ENCODE assay signal across 10 mouse cellular contexts in the genomic region with DNA sequence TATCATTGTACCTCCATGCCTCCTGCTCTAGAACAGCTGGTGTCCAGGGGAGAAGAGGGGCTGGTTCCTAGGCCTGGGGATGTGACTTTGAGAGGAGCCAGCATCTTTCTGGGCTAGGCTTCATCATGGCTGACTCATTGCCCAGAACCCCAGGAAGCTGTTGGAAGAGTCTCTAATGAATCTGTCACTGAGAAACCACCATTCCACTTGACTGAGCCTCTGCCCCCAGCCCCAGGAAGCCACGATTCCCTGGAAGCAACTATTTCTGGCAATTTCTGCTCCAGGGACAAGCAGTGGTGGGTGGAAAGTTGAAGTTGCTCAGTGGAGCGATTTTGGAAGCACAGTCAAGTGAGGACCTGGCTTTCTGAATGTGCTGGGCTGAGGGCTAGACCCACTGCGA.
"Had no signal": no experiment of that assay in that cellular context is flagged by ENCODE, and none has a peak within 500 bp of the region (broad histone marks: within the 10 kb centered on the region; RNA-seq: fewer than 3 reads in every experiment).

No protein-coding gene starts in this region.

- H3K27me3 ChIP-seq: limb, embryonic 13.5 days; midbrain, embryonic 12.5 days had no signal

- H3K4me2 ChIP-seq: limb, embryonic 13.5 days; midbrain, embryonic 12.5 days had no signal

- DNase-seq: kidney, adult 2 months; kidney, postnatal 36 days; lung, adult 18-20 months; thymus, adult 18-20 months; thymus, postnatal 14 days had no signal

- H3K9ac ChIP-seq: limb, embryonic 13.5 days; liver, embryonic 14.5 days; midbrain, embryonic 12.5 days had no signal

- ATAC-seq: midbrain, embryonic 16.5 days had no signal

- H3K27ac ChIP-seq: kidney, postnatal 0 days; limb, embryonic 13.5 days; liver, embryonic 14.5 days; midbrain, embryonic 12.5 days had no signal

- H3K36me3 ChIP-seq: limb, embryonic 13.5 days; midbrain, embryonic 12.5 days had no signal

- H3K4me3 ChIP-seq: limb, embryonic 13.5 days; midbrain, embryonic 12.5 days had no signal

- H3K4me1 ChIP-seq: limb, embryonic 13.5 days; midbrain, embryonic 12.5 days had no signal

- H3K9me3 ChIP-seq: limb, embryonic 13.5 days; midbrain, embryonic 12.5 days had no signal
